Mouse (Mus musculus): ENCODE measurements around the gene Cdca5. TPM values are rescaled to one million over a fixed set of nuclear protein-coding genes. Genes with fewer than 3 reads are reported as not detected.
A peak's percentile ranks its signal among the peaks of the same experiment; 100 is the strongest.
"Not testable (repeated sequence)": the region's sequence is repeated elsewhere in the genome, so short reads cannot be mapped to it uniquely, and the experiment has no call there.

Cdca5 gene
- polyA plus RNA-seq, 1 experiment from 2014 or later = 16.5 TPM

DNA sequence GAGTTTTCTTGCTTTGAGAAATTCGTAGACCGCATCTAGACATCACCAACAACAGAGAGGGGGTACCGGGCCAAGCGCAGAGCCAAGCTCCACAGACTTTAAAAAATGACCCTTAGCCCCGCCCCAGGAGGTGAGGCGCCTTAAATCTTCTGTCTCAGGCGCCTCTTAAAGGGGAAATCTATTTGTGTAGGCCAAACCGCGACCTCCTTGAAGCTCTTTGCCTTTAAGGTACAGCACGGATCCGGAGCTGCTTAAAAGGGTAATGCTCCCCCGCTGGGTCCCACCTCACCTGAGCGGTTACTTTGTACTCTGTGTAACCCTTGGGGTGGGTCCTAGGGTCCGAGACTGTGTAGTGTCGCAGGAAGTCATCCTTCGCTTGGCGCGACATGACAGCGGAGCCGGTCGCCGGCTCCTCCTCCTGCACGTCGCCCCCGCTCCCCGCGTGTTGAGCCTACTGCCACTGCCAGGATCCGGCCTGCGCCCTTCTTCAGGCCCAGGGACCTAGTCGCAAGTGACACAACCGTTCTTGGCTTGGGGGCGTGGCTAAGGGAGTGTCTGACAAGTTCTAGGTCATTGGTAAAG, 43.1 kb downstream of the Cdca5 start, which contains the start of gene Snx15:
Snx15 (minus strand) TSS at position 545 of the 582 bp plus-strand sequence.
- Histone ChIP-seq H3K36me3 (ENCODE audit: control insufficient read depth, insufficient read depth) (no peaks in the 10 kb centered on the region), H3K4me1 (replicated peaks; ENCODE audit: control insufficient read depth, insufficient read depth, low read length) (peaks cover 7% of the 10 kb centered on the region), H3K4me3 (replicated peaks; ENCODE audit: low read length) (peak within 1 kb of the TSS; percentile 56), H3K9ac (replicated peaks; ENCODE audit: low read depth, low read length) (peak within 1 kb of the TSS; percentile 69), H3K4me2 (ENCODE audit: low read length) (peak within 1 kb of the TSS; percentile 56), H3K27ac (ENCODE audit: low read length) (peak within 1 kb of the TSS; percentile 85), H3K9me3 (ENCODE audit: control insufficient read depth, low read length) (no peaks in the 10 kb centered on the region), H3K27me3 (replicated peaks; ENCODE audit: control insufficient read depth, insufficient read depth, low read length) (no peaks in the 10 kb centered on the region)
- WGBS = under 1% methylated on average over 32 of the region's 32 CpGs
- peak; percentile 96 for ATAC-seq

DNA sequence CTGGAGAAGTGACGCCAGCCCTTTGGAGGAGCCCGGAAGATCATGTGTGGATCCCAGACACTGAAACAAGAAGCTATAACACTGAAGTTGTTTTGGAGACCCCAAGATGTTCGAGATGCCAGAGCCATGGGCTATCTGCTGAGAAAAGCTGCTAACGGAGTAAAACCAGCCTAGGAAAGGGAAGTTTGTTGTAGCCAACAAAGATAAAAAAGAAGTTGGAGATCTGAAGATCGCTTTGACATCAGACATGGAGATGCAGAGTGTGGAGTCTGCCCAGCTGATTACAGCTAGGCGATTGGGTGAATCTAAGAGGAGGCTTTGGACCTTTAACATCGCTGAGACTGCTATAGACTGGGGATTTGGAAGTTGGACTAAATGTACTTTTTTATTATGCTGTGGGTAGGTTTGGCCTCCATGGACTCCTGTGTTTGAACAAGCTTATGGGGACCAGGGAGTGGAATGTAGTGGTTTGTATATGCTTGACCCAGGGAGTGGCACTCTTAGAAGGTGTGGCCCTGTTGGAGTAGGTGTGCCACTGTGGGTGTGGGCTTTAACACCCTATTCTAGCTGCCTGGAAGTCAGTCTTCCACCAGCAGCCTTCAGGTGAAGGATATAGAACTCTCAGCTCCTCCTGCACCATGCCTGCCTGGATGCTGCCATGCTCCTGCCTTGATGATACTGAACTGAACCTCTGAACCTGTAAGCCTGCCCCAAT, 45.8 kb downstream of the Cdca5 start:
- not testable (repeated sequence) for H3K36me3 ChIP-seq (ENCODE audit: control insufficient read depth, insufficient read depth); H3K4me3 ChIP-seq (replicated peaks; ENCODE audit: low read length); H3K9ac ChIP-seq (replicated peaks; ENCODE audit: low read depth, low read length); H3K4me1 ChIP-seq (replicated peaks; ENCODE audit: control insufficient read depth, insufficient read depth, low read length); H3K27ac ChIP-seq (ENCODE audit: low read length); H3K4me2 ChIP-seq (ENCODE audit: low read length); H3K27me3 ChIP-seq (replicated peaks; ENCODE audit: control insufficient read depth, insufficient read depth, low read length); H3K9me3 ChIP-seq (ENCODE audit: control insufficient read depth, low read length); ATAC-seq
- WGBS = 81% methylated on average over 7 of the region's 7 CpGs

DNA sequence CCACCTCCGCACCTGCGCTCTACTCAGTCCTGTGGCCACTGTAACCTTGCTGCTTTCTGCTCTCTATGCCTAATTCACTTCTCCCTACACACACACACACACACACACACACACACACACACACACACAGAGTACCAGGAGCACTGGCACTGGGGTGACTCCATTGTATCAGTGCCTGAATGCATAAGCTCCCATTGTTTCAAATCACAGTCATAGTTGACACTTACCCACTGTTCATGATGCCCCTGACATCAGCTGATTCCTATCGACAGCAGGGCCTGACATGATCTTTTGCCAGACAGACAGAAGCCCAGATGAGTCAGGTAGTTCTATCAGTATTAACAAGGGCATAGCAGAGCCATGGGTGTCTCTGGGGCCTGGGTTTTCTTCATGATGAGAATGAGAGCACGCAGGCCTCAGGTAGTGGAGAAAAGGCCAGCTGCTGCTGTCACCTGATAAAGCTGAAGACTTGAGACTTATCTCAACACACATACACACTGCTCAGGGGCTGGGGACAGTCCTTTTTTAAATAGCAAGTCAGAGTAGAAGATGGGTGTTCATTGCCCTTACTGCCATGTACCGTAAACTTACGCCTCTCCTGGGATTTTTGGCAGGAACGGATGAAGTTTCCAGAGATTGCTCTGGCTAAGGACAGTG, 47.5 kb downstream of the Cdca5 start:
- no peak overlapping the region for H3K9ac ChIP-seq (replicated peaks; ENCODE audit: low read depth, low read length)
- H3K27ac ChIP-seq (ENCODE audit: low read length) = no peak overlapping the region
- peaks cover 7% of the 10 kb centered on the region; the same call in 1 of the 2 replicates for H3K36me3 ChIP-seq (ENCODE audit: control insufficient read depth, insufficient read depth)
- H3K27me3 ChIP-seq (replicated peaks; ENCODE audit: control insufficient read depth, insufficient read depth, low read length) = no peaks in the 10 kb centered on the region
- WGBS = 91% methylated on average over 7 of the region's 7 CpGs
- no peaks in the 10 kb centered on the region for H3K9me3 ChIP-seq (ENCODE audit: control insufficient read depth, low read length)
- no peak overlapping the region for H3K4me3 ChIP-seq (replicated peaks; ENCODE audit: low read length)
- ATAC-seq = no peak
- peaks cover 3% of the 10 kb centered on the region; the same call in 1 of the 2 replicates for H3K4me1 ChIP-seq (replicated peaks; ENCODE audit: control insufficient read depth, insufficient read depth, low read length)
- H3K4me2 ChIP-seq (ENCODE audit: low read length) = no peak overlapping the region

DNA sequence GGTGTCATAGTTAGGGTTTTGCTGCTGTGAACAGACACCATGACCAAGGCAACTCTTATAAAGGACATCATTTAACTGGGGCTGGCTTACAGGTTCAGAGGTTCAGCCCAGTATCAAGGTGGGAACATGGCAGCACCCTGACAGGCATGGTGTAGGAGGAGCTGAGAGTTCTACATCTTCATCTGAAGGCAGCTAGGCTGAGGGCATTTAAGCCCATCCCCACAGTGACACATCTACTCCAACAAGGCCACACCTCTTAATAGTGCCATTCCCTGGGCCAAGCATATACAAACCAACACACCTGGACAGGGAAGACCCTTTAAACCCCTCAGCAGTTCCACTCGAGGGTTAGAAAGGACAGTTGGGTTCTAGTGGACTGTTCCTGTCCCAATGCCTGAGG, 48.4 kb downstream of the Cdca5 start:
- 65% methylated on average over 1 of the region's 1 CpGs for WGBS
- H3K27me3 ChIP-seq (replicated peaks; ENCODE audit: control insufficient read depth, insufficient read depth, low read length); ATAC-seq: not testable (repeated sequence)

DNA sequence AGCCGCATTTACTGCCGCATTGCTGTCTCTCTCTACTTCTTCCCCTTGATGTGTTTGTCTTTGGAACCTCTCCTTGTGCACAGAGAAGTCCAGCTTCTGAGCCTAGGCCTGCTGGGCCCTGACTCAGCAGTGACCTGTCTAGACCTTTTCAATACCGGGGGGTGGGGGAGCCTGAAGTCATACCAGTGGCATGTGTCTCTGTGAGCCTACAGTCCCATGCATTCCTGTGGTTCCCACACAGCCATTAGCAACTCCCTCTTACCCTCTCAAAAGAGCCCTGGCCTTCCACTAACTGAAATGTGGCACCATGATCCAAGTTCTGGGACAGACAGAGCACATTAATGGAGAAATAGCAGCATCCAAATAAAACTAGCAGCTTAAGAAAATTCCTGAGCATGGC, 51.6 kb downstream of the Cdca5 start:
- Histone ChIP-seq H3K4me1 (replicated peaks; ENCODE audit: control insufficient read depth, insufficient read depth, low read length) (peaks cover 13% of the 10 kb centered on the region), H3K9me3 (ENCODE audit: control insufficient read depth, low read length) (no peaks in the 10 kb centered on the region), H3K4me2 (ENCODE audit: low read length) (no peak overlapping the region), H3K9ac (replicated peaks; ENCODE audit: low read depth, low read length) (no peak overlapping the region), H3K36me3 (ENCODE audit: control insufficient read depth, insufficient read depth) (peaks cover 7% of the 10 kb centered on the region; the same call in 1 of the 2 replicates), H3K27ac (ENCODE audit: low read length) (no peak overlapping the region), H3K4me3 (replicated peaks; ENCODE audit: low read length) (no peak overlapping the region), H3K27me3 (replicated peaks; ENCODE audit: control insufficient read depth, insufficient read depth, low read length) (no peaks in the 10 kb centered on the region)
- WGBS = 87% methylated on average over 3 of the region's 3 CpGs
- ATAC-seq = no peak

More for the DNA sequence above, 48.4 kb downstream of the Cdca5 start:
- H3K9ac ChIP-seq (replicated peaks; ENCODE audit: low read depth, low read length); H3K4me2 ChIP-seq (ENCODE audit: low read length); H3K9me3 ChIP-seq (ENCODE audit: control insufficient read depth, low read length); H3K4me1 ChIP-seq (replicated peaks; ENCODE audit: control insufficient read depth, insufficient read depth, low read length); H3K36me3 ChIP-seq (ENCODE audit: control insufficient read depth, insufficient read depth); H3K27ac ChIP-seq (ENCODE audit: low read length); H3K4me3 ChIP-seq (replicated peaks; ENCODE audit: low read length): not testable (repeated sequence)

DNA sequence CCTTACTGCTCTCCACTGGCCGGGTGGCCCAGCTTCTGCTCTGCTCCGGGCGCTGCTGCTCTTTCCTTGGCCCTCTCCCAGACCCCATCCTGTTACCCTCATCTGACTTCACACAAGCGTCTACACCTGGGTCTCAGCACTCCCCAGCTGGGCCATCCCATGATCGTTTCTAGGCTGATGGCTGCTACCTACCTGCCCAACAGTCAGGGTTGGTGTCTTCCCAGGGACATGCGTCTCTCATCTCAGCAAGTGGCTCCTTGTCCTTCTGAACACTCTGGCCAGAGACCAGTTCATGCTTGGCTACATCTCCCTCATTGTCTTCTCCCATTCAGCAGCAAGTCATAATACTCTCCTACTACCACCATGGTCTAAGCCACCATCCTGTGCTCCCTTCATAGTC, 54.9 kb downstream of the Cdca5 start:
- H3K9ac ChIP-seq (replicated peaks; ENCODE audit: low read depth, low read length) = peak overlapping the region; percentile 94
- peaks cover 7% of the 10 kb centered on the region; the same call in 1 of the 2 replicates for H3K36me3 ChIP-seq (ENCODE audit: control insufficient read depth, insufficient read depth)
- H3K4me3 ChIP-seq (replicated peaks; ENCODE audit: low read length) = peak overlapping the region; percentile 73
- H3K27ac ChIP-seq (ENCODE audit: low read length) = no peak overlapping the region
- no peak for ATAC-seq
- H3K4me1 ChIP-seq (replicated peaks; ENCODE audit: control insufficient read depth, insufficient read depth, low read length) = peaks cover 19% of the 10 kb centered on the region
- no peaks in the 10 kb centered on the region for H3K9me3 ChIP-seq (ENCODE audit: control insufficient read depth, low read length)
- H3K27me3 ChIP-seq (replicated peaks; ENCODE audit: control insufficient read depth, insufficient read depth, low read length) = no peaks in the 10 kb centered on the region
- WGBS = 92% methylated on average over 6 of the region's 6 CpGs
- peak overlapping the region; percentile 72 for H3K4me2 ChIP-seq (ENCODE audit: low read length)

DNA sequence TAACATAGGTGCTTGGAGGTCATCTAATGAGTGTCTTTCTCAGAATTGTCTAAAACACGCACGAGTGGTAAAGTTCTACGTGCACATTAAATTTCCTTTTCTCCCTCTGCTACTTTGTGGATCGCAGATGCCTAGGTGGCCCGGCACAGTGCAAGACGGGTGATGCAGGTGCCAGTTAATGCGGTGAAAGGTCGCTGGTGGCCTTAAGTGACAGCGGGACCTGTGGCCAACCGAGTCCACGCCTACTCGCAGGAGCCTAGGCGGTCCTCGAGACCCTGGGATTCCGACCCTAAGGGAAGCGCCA, 55.5 kb downstream of the Cdca5 start:
- Histone ChIP-seq H3K36me3 (ENCODE audit: control insufficient read depth, insufficient read depth) (peaks cover 7% of the 10 kb centered on the region; the same call in 1 of the 2 replicates), H3K9me3 (ENCODE audit: control insufficient read depth, low read length) (no peaks in the 10 kb centered on the region), H3K9ac (replicated peaks; ENCODE audit: low read depth, low read length) (peak overlapping the region; percentile 94), H3K27ac (ENCODE audit: low read length) (peak overlapping the region; percentile 95), H3K4me1 (replicated peaks; ENCODE audit: control insufficient read depth, insufficient read depth, low read length) (peaks cover 19% of the 10 kb centered on the region), H3K4me3 (replicated peaks; ENCODE audit: low read length) (peak overlapping the region; percentile 73), H3K27me3 (replicated peaks; ENCODE audit: control insufficient read depth, insufficient read depth, low read length) (no peaks in the 10 kb centered on the region), H3K4me2 (ENCODE audit: low read length) (peak overlapping the region; percentile 72)
- ATAC-seq = no peak
- 6% methylated on average over 16 of the region's 16 CpGs for WGBS

DNA sequence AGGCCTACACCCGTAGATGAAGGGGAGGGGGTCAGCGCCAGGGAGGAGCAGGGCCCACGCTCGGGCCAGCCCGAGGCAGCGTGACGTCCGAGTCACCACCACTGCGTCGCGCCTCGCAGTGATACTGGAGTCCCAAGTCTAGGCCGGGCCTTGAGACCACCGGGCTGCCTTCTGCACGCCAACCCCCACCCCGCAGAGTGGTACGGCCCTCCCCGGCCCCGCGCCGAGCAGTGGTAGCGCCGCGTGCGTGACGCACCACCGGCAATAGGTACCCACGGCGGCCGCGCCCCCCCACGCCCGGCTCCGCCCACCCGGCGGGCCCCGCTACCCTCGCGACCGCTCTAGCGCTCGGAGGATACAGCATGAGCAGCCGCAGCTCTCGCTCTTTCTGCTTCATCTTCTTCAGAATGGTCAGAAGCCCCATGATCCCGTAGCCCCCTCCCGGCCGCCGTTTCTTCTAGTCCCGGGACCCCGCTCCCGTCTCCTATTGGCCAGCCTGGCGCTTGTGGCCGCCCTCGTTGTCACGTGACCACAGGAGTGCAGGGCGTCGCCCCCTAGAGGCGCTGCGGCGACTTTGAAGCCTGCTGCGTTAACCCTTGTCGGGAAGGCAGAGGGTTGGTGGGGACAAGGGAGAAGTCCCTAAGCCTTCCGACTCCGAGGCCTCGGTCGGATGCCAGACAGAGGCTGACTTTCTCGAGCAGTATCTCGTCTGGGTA, 56.1 kb downstream of the Cdca5 start, which contains the start of gene Batf2:
Batf2 (plus strand) TSS at position 306 of the 716 bp plus-strand sequence.
- H3K27me3 ChIP-seq (replicated peaks; ENCODE audit: control insufficient read depth, insufficient read depth, low read length) = no peaks in the 10 kb centered on the region
- 1% methylated on average over 60 of the region's 68 CpGs for WGBS
- peak; percentile 94 for ATAC-seq
- H3K36me3 ChIP-seq (ENCODE audit: control insufficient read depth, insufficient read depth) = peaks cover 2% of the 10 kb centered on the region; the same call in 1 of the 2 replicates
- peak within 1 kb of the TSS; percentile 72 for H3K4me2 ChIP-seq (ENCODE audit: low read length)
- H3K4me1 ChIP-seq (replicated peaks; ENCODE audit: control insufficient read depth, insufficient read depth, low read length) = peaks cover 19% of the 10 kb centered on the region
- H3K4me3 ChIP-seq (replicated peaks; ENCODE audit: low read length) = peak within 1 kb of the TSS; percentile 73
- no peaks in the 10 kb centered on the region for H3K9me3 ChIP-seq (ENCODE audit: control insufficient read depth, low read length)
- peak within 1 kb of the TSS; percentile 95 for H3K27ac ChIP-seq (ENCODE audit: low read length)
- H3K9ac ChIP-seq (replicated peaks; ENCODE audit: low read depth, low read length) = peak within 1 kb of the TSS; percentile 94

DNA sequence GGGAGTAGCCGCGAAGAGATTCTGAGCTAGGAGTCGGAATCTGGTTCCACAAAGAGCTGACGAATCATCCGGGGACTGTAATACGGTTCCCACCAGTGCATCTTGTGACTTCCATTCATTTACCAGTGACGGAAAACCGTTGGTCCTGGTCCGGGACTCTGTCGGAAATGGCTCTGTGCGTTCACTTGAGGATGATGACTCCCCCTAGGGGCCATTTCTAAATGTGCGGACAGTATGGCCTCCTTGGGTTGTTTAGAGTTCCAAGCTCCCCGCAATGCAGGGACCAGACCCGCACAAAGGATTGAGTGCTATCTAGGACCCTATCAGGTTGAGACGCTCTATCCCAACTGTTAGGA, 56.6 kb downstream of the Cdca5 start, which contains the start of gene Arl2:
Arl2 (minus strand) TSS at position 155 of the 356 bp plus-strand sequence.
- peak within 1 kb of the TSS; percentile 94 for H3K9ac ChIP-seq (replicated peaks; ENCODE audit: low read depth, low read length)
- peak within 1 kb of the TSS; percentile 73 for H3K4me3 ChIP-seq (replicated peaks; ENCODE audit: low read length)
- peak; percentile 80 for ATAC-seq
- H3K4me2 ChIP-seq (ENCODE audit: low read length) = peak within 1 kb of the TSS; percentile 72
- no peaks in the 10 kb centered on the region for H3K9me3 ChIP-seq (ENCODE audit: control insufficient read depth, low read length)
- H3K27me3 ChIP-seq (replicated peaks; ENCODE audit: control insufficient read depth, insufficient read depth, low read length) = no peaks in the 10 kb centered on the region
- peak within 1 kb of the TSS; percentile 95 for H3K27ac ChIP-seq (ENCODE audit: low read length)
- H3K36me3 ChIP-seq (ENCODE audit: control insufficient read depth, insufficient read depth) = no peaks in the 10 kb centered on the region
- 0% methylated on average over 15 of the region's 15 CpGs for WGBS
- H3K4me1 ChIP-seq (replicated peaks; ENCODE audit: control insufficient read depth, insufficient read depth, low read length) = peaks cover 19% of the 10 kb centered on the region

All from forebrain, embryonic 16.5 days (tissue).